Mouse (Mus musculus): Measurements from ENCODE around the gene Lpp.

GRCm38 (mm10) chr16:24822182-24822875, 429.0 kb downstream of the Lpp start:
- TF ChIP-seq POLR2A (IDR thresholded peaks at IDR 0.05; ENCODE audit: low read depth, low read length) (no peak), ZKSCAN1 (IDR thresholded peaks at IDR 0.05; ENCODE audit: borderline replicate concordance, low read depth, low read length) (no peak), ZMIZ1 (IDR thresholded peaks at IDR 0.05; ENCODE audit: low read depth, low read length) (no peak), MAFK (IDR thresholded peaks at IDR 0.05; ENCODE audit: insufficient replicate concordance, low read length) (no peak), CTCF (conservative IDR thresholded peaks at IDR 0.05 in 1 of 2, IDR thresholded peaks at IDR 0.05 in 1 of 2; ENCODE audit: low read depth in 2 of 2, low read length in 2 of 2) (peak in 1 of 2 experiments; percentile 35; a peak in 3 of 4 replicates), HCFC1 (IDR thresholded peaks at IDR 0.05; ENCODE audit: low read depth, low read length) (no peak), RAD21 (IDR thresholded peaks at IDR 0.05; ENCODE audit: low read depth, low read length) (peak; percentile 30), E2F4 (IDR thresholded peaks at IDR 0.05; ENCODE audit: insufficient replicate concordance, low read depth, low read length) (no peak), ZC3H11A (IDR thresholded peaks at IDR 0.05; ENCODE audit: low read depth, low read length) (no peak), EP300 (IDR thresholded peaks at IDR 0.05; ENCODE audit: low read length) (no peak), KAT2A (IDR thresholded peaks at IDR 0.05; ENCODE audit: insufficient replicate concordance, low read length) (no peak)

All from CH12.LX (cell line).